Mouse (Mus musculus) limb, embryonic 12.5 days (tissue): ENCODE results near the gene Dyrk2. TPM values are rescaled to one million over a fixed set of nuclear protein-coding genes. Genes with fewer than 3 reads are reported as not detected.

Source experiments
- ATAC-seq: fragments of 200-750 bp; cut with Nextera tagmentation; 2 replicates; pipeline ENCODE4 v1.8.0; 2017; ENCODE audit warnings: low read depth, moderate TSS enrichment; ENCODE audit not compliant: insufficient number of reproducible peaks, insufficient read depth, low FRiP score, low TSS enrichment
- H3K27ac ChIP-seq: fragments of 300-500 bp; sonication (generic); 2 replicates; pipeline ENCODE4 v1.5.1; 2016; ENCODE audit warnings: mild to moderate bottlenecking, moderate library complexity
- H3K27me3 ChIP-seq: fragments of 300-500 bp; sonication (generic); 2 replicates; pipeline ENCODE4 v1.6.1; 2016; ENCODE audit warnings: mild to moderate bottlenecking, moderate library complexity
- H3K36me3 ChIP-seq: fragments of 300-500 bp; sonication (generic); 2 replicates; pipeline ENCODE4 v1.6.1; 2016; ENCODE audit warnings: mild to moderate bottlenecking, moderate library complexity
- H3K4me1 ChIP-seq: fragments of 300-500 bp; sonication (generic); replicated peaks from 2 replicates; pipeline ENCODE4 v1.6.1; 2016
- H3K4me2 ChIP-seq: fragments of 300-500 bp; sonication (generic); 2 replicates; pipeline ENCODE4 v1.6.1; 2016; ENCODE audit warnings: mild to moderate bottlenecking, moderate library complexity
- H3K4me3 ChIP-seq: fragments of 300-500 bp; sonication (generic); replicated peaks from 2 replicates; pipeline ENCODE4 v1.5.1; 2016; ENCODE audit warnings: mild to moderate bottlenecking
- H3K9ac ChIP-seq: fragments of 300-500 bp; sonication (generic); replicated peaks from 2 replicates; pipeline ENCODE4 v1.6.1; 2016; ENCODE audit warnings: mild to moderate bottlenecking, moderate library complexity
- H3K9me3 ChIP-seq: fragments of 300-500 bp; sonication (generic); 2 replicates; pipeline ENCODE4 v1.6.1; 2016; ENCODE audit warnings: mild to moderate bottlenecking, moderate library complexity
- WGBS: fragments of 180-500 bp; shearing (Covaris S2); methylation state at CpG from one replicate; pipeline ENCODE4 v1.1.7; 2016; 5-methylcytosine and 5-hydroxymethylcytosine counted together
- polyA plus RNA-seq: library from polyadenylated mRNA; unstranded; fragments of >200 nt; fragmentation: Nextera tagmentation; extraction: Ambion mirVana; gene quantifications from 2 replicates; pipeline ENCODE4 v1.2.1, GENCODE M21; 2016

The Dyrk2 gene
- polyA plus RNA-seq: 10.3 and 10.4 TPM in 2 replicates

DNA sequence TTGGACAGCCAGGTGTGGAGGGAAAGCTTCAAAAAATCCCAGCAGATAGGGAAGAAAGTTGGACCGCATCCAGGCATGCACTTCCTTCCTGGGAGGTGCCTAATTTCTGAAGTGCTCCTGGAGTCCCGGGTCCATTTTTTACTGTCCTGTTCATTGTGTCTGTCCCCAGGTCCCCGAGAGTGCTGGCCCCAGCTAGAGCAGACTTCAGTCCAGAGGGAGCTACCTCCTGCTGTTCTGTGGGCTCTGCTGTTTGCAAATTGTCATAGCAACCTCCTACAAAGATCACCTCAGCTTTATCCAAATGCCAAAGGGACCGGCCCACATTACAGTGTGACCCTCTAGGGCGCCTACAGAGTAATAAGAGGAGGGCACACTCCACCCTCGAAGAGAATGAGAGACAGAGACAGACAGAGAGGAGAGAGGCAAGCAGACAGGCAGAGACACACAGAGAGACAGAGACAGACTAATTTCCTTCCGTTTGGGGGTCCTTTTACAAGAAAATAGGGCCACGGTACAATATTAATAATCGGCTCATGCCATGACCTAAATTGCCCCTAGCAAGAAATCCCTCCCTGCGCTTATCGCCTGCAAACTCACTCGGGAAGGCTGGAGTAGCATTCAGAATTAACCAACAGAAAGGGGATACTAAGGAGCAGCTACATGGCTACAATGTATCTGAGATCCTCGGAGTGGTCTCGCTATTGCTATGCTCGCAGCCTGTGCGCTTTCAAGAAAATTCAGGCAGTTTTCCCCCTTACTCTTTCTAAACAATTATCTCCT is at the start of gene Dyrk2:
Gene Dyrk2, minus strand, starts transcription at position 9 of the 780 bp plus-strand sequence.
- peak within 1 kb of the TSS; percentile 93 for H3K4me2 ChIP-seq
- no peak for ATAC-seq
- H3K9me3 ChIP-seq: no peaks in the 10 kb centered on the region
- H3K27ac ChIP-seq: peak within 1 kb of the TSS; percentile 98
- peaks cover 24% of the 10 kb centered on the region for H3K4me1 ChIP-seq
- peak within 1 kb of the TSS; percentile 99 for H3K9ac ChIP-seq
- H3K36me3 ChIP-seq: no peaks in the 10 kb centered on the region
- WGBS: 6% methylated on average over 16 of the region's 16 CpGs
- H3K4me3 ChIP-seq: peak within 1 kb of the TSS; percentile 96
- no peaks in the 10 kb centered on the region; the same call in 1 of the 2 replicates for H3K27me3 ChIP-seq

DNA sequence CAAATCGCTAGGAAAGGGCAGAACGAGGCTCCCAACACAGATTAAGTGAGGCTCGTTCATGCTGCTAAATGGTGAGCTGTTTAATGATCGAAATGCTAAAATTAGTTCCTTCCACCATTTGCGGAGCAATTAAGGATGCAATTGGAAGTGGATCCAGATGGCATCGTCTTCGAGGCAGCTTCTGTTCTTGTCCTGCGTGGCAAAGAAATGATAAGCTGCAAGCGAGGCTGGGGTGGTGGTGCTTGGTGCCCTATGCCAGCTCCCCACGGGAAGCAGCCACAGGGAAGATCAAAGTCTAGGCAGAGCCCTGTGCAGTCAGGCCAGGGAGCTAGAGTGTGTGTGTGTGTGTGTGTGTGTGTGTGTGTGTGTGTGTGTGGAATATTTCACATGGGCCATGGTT is 32.6 kb upstream of the Dyrk2 start:
- H3K27ac ChIP-seq: no peak overlapping the region
- H3K27me3 ChIP-seq: no peaks in the 10 kb centered on the region
- no peaks in the 10 kb centered on the region for H3K9me3 ChIP-seq
- no peaks in the 10 kb centered on the region for H3K36me3 ChIP-seq
- H3K9ac ChIP-seq: no peak overlapping the region
- H3K4me3 ChIP-seq: no peak overlapping the region
- no peak for ATAC-seq
- WGBS: 26% methylated on average over 10 of the region's 10 CpGs
- H3K4me1 ChIP-seq: no peaks in the 10 kb centered on the region
- no peak overlapping the region for H3K4me2 ChIP-seq

DNA sequence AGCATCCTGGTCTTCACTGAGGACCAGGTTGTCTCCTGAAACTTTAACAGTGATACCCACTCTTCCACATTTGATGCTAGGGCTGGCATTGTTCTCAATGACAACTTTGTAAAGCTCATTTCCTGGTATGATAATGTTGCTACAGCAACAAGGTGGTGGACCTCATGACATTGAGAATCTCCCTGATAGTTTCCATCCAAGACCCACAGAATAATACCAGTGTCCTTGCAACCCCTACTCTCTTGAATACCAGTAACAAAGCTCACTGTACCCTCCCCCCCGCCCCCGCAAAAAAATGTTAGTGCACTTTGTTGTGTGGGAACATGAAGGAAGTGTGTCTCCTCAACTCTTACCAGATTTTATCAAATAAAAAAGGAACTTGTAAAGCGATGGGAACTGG is 23.6 kb upstream of the Dyrk2 start:
- H3K27me3 ChIP-seq: no peaks in the 10 kb centered on the region
- 81% methylated on average over 3 of the region's 3 CpGs for WGBS
- no peak overlapping the region for H3K27ac ChIP-seq
- no peak for ATAC-seq
- H3K36me3 ChIP-seq: no peaks in the 10 kb centered on the region
- H3K4me1 ChIP-seq: no peaks in the 10 kb centered on the region
- H3K9ac ChIP-seq: no peak overlapping the region
- H3K4me2 ChIP-seq: no peak overlapping the region
- no peaks in the 10 kb centered on the region for H3K9me3 ChIP-seq
- H3K4me3 ChIP-seq: no peak overlapping the region

DNA sequence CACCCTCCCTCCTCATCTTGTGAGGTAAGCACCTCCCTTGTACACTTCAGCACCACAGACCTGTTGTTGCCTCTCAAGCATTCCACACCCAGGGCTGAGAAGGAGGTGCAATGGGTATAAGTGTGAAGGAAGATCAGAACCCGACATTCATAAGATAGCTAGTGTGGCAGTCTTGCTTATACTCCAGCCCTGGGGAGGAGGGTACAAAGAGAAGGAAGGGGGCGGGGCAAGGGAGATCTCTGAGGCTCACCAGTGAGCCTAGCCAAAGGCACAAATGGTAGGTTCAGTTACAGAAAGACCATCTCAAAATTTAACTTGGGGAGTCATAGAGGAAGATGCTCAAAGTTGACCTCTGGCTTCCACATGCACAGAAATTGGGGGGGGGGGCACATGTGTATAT is 14.1 kb upstream of the Dyrk2 start:
- WGBS: 96% methylated on average over 2 of the region's 2 CpGs
- Histone ChIP-seq H3K4me1 (no peaks in the 10 kb centered on the region), H3K4me2 (no peak overlapping the region), H3K9ac (no peak overlapping the region), H3K27me3 (no peaks in the 10 kb centered on the region), H3K36me3 (no peaks in the 10 kb centered on the region), H3K4me3 (no peak overlapping the region), H3K9me3 (no peaks in the 10 kb centered on the region), H3K27ac (no peak overlapping the region)
- ATAC-seq: no peak

DNA sequence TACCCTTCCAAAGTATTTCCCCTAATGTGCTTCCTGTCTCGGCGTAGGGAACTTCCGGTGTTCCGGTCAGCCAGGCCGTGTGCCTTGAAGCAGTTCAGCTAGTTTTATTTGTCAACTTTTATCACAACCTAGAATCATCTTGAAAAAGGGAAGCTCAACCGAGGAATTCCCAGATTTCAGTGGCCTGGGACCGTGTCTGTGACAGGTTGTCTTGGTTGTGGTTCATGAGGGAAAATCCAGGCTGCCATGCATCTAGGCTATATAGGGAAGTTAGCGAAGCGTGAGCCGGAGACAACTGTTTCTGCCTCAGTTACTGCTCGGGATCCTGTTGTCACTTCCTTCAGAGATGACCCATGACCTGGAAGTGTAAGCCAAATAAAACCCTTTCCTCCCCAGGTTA is 13.3 kb upstream of the Dyrk2 start:
- H3K4me1 ChIP-seq: no peaks in the 10 kb centered on the region
- H3K27me3 ChIP-seq: no peaks in the 10 kb centered on the region
- H3K9me3 ChIP-seq: no peaks in the 10 kb centered on the region
- no peak overlapping the region for H3K9ac ChIP-seq
- no peak overlapping the region for H3K27ac ChIP-seq
- ATAC-seq: no peak
- H3K4me3 ChIP-seq: no peak overlapping the region
- H3K36me3 ChIP-seq: no peaks in the 10 kb centered on the region
- no peak overlapping the region for H3K4me2 ChIP-seq
- WGBS: 91% methylated on average over 11 of the region's 11 CpGs

DNA sequence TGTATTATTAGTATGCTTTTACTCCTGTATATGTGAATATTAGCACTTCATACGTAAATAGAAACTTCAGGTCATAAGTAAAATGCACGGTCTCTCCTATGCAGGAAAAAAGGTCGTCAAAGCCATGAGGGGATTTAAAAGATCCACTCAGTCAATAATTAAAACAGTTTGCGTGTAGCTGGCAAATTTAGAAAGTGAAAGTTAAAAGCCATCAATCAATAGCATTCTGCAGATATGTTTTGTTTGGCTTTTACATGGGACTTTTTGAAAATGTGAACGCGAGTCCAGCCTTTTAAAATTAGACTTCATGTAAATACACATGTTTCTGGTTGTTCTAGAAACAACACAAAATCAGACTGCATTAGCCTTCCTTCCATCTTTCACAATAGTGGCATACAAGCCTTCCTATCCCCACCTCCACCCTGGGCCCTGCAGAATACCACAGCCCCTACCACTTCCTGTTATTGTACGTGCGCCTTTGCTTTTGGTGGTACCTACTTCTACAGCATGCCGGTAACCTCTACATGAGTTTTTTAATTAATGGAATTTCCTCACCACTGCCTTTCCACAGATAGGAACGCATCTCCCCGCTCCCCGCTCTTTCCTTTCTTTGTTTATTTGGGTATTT is 12.4 kb upstream of the Dyrk2 start:
- Histone ChIP-seq H3K9ac (no peak overlapping the region), H3K27me3 (no peaks in the 10 kb centered on the region), H3K4me1 (no peaks in the 10 kb centered on the region), H3K9me3 (no peaks in the 10 kb centered on the region), H3K4me2 (no peak overlapping the region), H3K4me3 (no peak overlapping the region), H3K36me3 (no peaks in the 10 kb centered on the region), H3K27ac (no peak overlapping the region)
- no peak for ATAC-seq
- whole genome bisulfite sequencing: 84% methylated on average over 12 of the region's 12 CpGs

DNA sequence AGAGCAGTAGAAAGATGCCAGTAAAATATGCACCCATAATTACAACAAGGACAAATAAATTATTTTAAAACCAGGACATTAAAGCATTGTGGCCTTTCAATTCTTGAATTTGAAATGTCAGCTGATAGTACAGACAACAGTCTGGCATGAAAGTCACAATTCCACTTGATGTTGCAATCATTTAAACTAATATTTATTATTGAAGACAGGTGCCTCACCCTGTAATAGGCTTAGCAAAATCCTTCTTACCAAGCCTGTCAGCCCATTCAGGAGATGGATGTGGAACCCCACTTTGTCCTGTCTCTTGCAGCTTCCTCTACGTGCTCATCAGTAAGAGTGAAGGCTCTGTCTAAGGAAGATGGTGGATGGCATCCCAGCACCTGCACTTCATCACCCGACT is 10.8 kb upstream of the Dyrk2 start:
- Histone ChIP-seq H3K4me3 (no peak overlapping the region), H3K4me2 (no peak overlapping the region), H3K27ac (no peak overlapping the region), H3K27me3 (no peaks in the 10 kb centered on the region), H3K9ac (no peak overlapping the region), H3K4me1 (no peaks in the 10 kb centered on the region), H3K36me3 (no peaks in the 10 kb centered on the region), H3K9me3 (no peaks in the 10 kb centered on the region)
- no peak for ATAC-seq
- 75% methylated on average over 2 of the region's 2 CpGs for WGBS

DNA sequence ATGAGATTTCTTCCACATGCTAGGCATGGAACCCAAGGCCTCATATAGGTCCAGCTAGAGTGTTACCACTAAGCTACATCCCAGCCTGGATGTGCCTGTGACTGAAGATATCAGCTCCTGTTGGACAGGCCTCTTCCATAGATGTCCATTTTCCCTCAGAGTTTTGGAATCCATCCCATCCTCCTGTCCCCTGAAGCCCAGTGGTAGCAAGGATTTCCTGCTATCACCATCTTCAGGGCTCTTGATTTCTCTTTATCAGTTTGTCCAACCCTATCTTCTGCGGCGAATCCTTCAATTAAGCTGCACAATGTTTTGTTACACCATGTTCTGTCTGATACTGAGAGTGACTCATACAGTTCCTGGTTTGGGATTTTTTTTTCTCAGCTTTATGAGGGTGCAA is 2.2 kb upstream of the Dyrk2 start:
- Histone ChIP-seq H3K9ac (no peak overlapping the region), H3K4me2 (no peak overlapping the region), H3K27ac (no peak overlapping the region), H3K9me3 (no peaks in the 10 kb centered on the region), H3K27me3 (no peaks in the 10 kb centered on the region; the same call in 1 of the 2 replicates), H3K36me3 (no peaks in the 10 kb centered on the region), H3K4me1 (peaks cover 10% of the 10 kb centered on the region), H3K4me3 (no peak overlapping the region)
- 95% methylated on average over 2 of the region's 2 CpGs for WGBS
- ATAC-seq: no peak

DNA sequence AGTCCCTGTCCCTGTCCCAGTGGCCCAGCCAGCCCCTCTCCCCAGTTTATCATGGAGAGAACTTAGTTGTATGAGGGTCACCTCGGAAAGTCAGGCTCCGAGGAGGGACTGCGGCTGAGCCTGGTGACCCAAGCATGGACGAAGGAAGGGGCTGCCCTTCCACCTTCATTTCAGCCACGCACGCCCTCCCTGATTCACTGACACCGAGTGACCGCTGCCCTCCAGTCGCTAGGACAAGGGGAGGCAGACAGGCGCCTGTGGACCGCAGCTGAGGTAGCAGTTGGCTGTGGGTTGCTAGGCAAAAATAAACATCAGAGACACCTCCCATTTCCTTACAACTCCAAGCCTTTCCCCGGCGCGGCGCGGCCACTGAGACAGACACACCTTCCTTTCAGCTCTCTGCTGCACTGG is 413 bp downstream of the Dyrk2 start:
- H3K4me3 ChIP-seq: peak overlapping the region; percentile 96
- H3K27me3 ChIP-seq: no peaks in the 10 kb centered on the region; the same call in 1 of the 2 replicates
- H3K9me3 ChIP-seq: no peaks in the 10 kb centered on the region
- peak overlapping the region; percentile 98 for H3K27ac ChIP-seq
- peaks cover 7% of the 10 kb centered on the region for H3K36me3 ChIP-seq
- H3K4me2 ChIP-seq: peak overlapping the region; percentile 93
- peak; percentile 67 for ATAC-seq
- H3K4me1 ChIP-seq: peaks cover 24% of the 10 kb centered on the region
- peak overlapping the region; percentile 99 for H3K9ac ChIP-seq
- under 1% methylated on average over 16 of the region's 16 CpGs for WGBS

DNA sequence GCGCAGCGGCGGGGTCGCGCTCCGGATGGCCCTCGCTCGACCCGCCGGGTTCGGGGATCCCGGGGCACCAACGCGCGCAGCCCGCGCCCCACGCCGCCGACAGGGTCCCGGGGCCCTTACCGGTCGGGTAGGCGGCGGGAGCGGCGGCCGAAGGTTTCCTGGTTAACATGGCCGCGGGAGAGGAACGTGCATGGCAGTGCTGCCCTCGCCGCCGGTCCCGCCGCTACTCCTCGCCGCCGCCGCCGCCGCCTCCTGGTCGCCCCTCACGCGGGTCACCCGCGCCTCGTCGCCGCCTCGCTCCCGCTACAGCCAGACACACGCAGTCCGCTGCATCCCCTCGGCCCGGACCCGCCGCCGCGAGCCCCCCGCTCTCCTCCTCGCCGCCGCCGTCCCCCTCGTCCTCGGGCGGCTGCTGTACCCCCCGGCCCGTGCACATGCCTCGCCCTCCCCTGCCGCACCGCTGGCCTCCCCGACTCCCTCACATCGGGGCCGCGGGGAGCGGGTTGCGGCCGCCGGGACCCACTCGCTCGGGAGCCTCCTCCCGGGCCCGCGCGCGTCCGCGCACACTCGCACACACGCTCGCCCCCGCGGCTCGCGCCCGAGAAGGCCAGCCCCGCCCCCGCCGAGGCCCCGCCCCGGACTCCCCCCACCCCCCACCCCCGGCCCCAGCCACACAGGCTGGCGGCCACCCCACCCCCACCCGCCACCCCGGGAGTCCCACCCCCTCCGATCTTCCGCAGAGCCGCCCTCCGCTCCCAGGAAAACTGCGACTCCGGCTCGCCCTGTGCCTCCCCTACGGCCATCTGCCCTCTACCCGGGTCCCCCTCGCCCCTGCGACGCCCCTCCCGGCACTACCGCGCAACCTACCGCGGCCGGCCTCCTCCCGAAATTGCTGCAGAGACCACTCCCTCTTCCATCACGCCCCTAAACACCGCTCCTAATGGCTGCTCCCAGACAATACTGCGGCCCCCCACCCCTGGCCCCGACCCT is 1.1 kb downstream of the Dyrk2 start:
- Histone ChIP-seq H3K27me3 (no peaks in the 10 kb centered on the region; the same call in 1 of the 2 replicates), H3K36me3 (peaks cover 13% of the 10 kb centered on the region), H3K4me3 (peak overlapping the region; percentile 96), H3K9me3 (no peaks in the 10 kb centered on the region), H3K9ac (peak overlapping the region; percentile 99), H3K4me1 (peaks cover 28% of the 10 kb centered on the region), H3K27ac (peak overlapping the region; percentile 98), H3K4me2 (peak overlapping the region; percentile 93)
- ATAC-seq: peak; percentile 92
- under 1% methylated on average over 93 of the region's 130 CpGs for WGBS
